Mouse (Mus musculus): Measurements from ENCODE around the gene Haus6.
"Not testable (repeated sequence)": the region's sequence is repeated elsewhere in the genome, so short reads cannot be mapped to it uniquely, and the experiment has no call there.

Haus6 gene

DNA sequence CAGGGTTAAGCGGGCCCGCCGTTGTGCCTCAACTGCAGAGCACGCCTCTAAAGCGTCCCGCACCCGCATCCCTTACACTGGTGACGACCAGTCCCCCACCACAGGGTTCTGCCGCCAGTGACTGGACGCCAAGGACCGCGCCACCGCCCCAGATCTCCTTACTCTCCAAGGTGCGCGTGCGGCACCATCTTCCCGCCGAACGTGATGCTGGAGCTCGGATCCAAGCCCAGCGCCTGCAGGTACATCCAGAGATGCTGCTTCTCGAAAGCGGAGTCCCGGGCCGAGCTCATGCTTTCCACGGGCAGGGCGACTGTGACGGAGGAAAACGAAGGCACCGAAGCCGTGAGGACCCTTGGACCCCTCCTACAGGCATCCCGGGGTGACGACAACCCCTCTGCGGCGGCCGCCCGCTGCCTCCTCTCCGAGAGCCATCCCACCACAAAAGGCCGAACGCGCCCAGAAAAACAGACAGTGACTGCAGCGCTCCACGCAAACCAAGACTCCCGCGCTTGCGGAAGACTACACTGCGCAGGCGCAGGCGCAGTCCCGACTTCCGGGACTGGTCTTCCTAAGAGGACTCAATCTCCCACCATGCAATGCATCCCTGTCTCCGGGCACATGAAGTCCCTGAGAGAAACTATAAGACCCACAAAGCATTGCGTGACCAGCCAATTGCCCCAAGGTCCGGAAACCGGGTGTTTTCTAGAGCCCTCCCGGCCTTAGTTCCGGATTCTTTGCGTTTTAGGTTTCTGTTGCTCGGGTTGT lies at the start of gene Haus6:
Gene Haus6, minus strand, starts transcription at position 532 of the 765 bp plus-strand sequence.
- DNase-seq (ENCODE audit: low read depth in 1 of 2, low spot score in 2 of 2): peak; percentile 78 to 84

GRCm38 (mm10) chr4:86657176-86657575 lies 45.3 kb upstream of the Haus6 start:
- DNase-seq (ENCODE audit: low read depth in 1 of 2, low spot score in 2 of 2): no peak

GRCm38 (mm10) chr4:86656410-86656809 lies 44.6 kb upstream of the Haus6 start:
- not testable (repeated sequence) for DNase-seq (ENCODE audit: low read depth in 1 of 2, low spot score in 2 of 2)

DNA sequence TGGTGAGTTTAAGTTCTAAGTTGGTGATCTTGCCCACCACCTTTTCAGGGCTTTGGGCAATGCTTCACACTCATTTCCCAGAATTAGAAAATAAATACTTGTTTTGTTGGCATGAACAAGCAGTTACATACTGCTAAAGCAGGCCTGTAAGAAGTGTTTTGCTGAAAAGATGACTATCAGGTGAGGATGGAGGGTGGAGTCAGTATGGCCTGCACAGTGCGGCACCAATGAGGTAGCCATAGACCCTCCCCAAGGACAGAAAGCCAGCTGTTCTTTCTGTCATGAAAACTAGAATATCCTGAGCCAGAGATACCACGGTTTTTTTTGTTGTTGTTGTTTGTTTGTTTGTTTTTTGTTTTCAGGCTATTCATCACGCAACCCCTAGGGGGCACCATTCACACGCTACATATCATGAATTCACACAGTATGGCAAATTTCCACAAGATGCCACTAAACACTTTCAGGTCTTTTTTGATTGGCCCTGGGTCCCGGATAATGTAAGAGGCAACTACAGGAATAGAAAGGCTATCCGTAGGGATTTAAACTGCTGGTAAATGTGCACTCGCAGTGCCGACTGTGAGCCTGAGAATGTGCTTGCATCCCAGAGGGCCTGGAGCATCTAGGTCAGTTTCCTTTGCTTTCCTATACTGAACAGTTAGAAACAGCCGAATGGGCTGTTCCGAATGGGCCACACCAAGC lies 40.0 kb upstream of the Haus6 start:
- no peak for DNase-seq (ENCODE audit: low read depth in 1 of 2, low spot score in 2 of 2)

- DNase-seq (ENCODE audit: low read depth in 1 of 2, low spot score in 2 of 2): not testable (repeated sequence)
These were observed 36.5 kb upstream of the Haus6 start for GRCm38 (mm10) chr4:86648394-86648793.

DNA sequence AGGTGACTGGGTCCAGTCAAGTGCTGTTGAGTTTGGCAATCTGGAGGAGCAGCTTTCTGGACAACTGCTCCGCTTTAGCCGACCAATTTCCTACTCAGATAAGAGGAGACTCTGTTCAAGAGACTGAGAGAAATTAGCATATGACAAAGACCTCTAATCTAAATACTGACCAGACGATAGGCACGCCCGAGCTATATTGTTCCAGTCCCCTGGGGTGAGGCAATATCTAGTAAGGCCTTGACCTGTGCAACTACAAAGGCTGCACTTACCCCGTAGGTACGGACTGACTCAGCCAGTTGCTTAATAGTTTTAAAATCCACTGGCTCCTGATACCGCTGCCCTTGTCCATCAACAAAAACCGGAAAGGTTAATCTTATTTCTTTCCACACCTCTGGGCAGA lies 25.7 kb upstream of the Haus6 start:
- not testable (repeated sequence) for DNase-seq (ENCODE audit: low read depth in 1 of 2, low spot score in 2 of 2)

- not testable (repeated sequence) for DNase-seq (ENCODE audit: low read depth in 1 of 2, low spot score in 2 of 2)
These were observed 23.0 kb upstream of the Haus6 start for GRCm38 (mm10) chr4:86634873-86635272.

- not testable (repeated sequence) for DNase-seq (ENCODE audit: low read depth in 1 of 2, low spot score in 2 of 2)
These were observed 22.5 kb upstream of the Haus6 start for GRCm38 (mm10) chr4:86634312-86634711.

GRCm38 (mm10) chr4:86632556-86632955 lies 20.7 kb upstream of the Haus6 start:
- not testable (repeated sequence) for DNase-seq (ENCODE audit: low read depth in 1 of 2, low spot score in 2 of 2)

DNA sequence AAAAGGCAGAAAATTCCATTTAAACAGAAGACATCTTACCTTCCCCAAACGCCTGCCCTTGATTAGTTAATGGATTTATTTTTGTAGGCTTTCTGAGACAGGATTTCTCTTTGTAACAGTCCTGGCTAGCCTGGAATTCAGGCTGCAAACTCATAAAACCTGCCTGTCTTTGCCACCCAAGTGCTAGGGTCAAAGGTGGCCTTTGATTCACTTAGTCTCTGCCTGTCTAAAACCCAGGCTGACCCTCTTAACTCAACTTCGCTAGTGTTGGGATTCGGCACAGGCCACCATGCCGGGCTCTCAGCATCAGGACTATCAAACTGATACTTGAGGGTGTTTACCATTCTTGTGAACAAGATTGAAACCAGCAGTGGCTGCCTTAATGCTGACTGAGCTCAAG lies 20.0 kb upstream of the Haus6 start:
- DNase-seq (ENCODE audit: low read depth in 1 of 2, low spot score in 2 of 2): no peak

DNA sequence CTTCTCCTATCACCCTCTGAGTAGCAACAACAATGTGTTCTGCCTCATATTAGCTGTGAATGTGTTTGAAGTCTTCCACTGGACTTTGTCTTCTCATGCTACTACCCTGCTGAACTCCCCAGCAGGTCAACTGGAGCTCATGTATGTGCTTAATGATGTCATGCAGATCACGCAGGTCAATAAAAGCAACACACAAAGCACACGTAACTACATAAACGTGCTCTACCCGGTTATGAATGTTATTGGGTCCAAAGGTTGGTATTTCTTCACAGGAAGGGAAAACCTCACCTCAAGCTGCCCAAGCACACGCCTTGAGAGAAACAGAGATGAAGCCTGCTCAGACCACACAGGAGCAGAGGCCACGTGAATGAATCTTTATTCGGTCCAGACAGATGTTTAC lies 14.6 kb upstream of the Haus6 start:
- DNase-seq (ENCODE audit: low read depth in 1 of 2, low spot score in 2 of 2): not testable (repeated sequence)

DNA sequence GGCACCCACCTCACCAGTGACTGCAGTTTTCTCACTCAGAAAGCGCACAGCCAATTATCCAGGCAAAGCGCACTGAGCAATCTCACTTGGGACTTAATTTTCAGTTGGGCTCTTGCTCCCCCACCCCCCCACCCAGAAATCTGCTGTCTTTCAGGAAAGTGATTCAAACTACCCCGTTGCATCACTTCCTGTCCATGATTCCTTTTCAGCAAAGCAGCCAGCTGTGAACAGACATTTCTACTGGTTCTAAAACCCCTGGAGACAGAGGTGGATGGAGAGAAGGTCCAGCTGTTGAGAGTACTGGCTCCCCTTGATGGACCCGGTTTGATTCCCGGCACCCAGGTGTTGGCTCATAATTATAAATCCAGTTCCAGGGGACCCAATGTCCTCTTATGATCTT lies 13.6 kb upstream of the Haus6 start:
- no peak for DNase-seq (ENCODE audit: low read depth in 1 of 2, low spot score in 2 of 2)

DNA sequence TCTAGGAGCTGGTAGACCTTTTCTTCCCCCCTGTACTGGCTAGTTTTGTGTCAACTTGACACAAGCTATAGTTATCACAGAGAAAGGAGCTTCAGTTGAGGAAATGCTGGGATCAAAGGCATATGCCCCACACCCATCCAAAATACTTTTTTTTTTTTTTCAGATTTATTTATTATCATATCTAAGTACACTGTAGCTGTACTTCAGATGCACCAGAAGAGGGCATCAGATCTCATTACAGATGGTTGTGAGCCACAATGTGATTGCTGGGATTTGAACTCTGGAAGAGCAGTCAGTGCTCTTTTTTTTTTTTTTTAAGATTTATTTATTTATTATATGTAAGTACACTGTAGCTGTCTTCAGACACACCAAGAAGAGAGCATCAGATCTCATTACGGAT lies 10.7 kb upstream of the Haus6 start:
- DNase-seq (ENCODE audit: low read depth in 1 of 2, low spot score in 2 of 2): not testable (repeated sequence)

GRCm38 (mm10) chr4:86622116-86622515 lies 10.3 kb upstream of the Haus6 start:
- no peak for DNase-seq (ENCODE audit: low read depth in 1 of 2, low spot score in 2 of 2)

- no peak for DNase-seq (ENCODE audit: low read depth in 1 of 2, low spot score in 2 of 2)
These were observed 8.7 kb upstream of the Haus6 start for GRCm38 (mm10) chr4:86620506-86620905.

DNA sequence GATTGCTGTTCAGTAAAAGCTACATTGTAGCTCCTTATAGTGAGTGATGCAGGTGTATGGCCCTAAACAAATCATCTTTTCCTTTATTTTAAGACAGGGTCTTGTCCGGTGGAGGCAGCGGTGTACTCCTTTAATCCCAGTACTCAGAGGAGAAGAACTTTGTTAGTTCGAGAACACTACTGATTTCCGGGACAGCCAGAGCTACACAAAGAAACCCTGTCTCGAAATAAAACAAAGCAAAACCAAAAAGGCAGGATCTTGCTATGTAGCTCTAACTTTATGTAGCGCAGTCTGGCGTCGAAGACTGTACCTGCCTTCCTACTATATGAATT lies 400 bp upstream of the Haus6 start:
- DNase-seq (ENCODE audit: low read depth in 1 of 2, low spot score in 2 of 2): no peak

GRCm38 (mm10) chr4:86591304-86591703 lies 20.6 kb downstream of the Haus6 start:
- DNase-seq (ENCODE audit: low read depth in 1 of 2, low spot score in 2 of 2): no peak

DNA sequence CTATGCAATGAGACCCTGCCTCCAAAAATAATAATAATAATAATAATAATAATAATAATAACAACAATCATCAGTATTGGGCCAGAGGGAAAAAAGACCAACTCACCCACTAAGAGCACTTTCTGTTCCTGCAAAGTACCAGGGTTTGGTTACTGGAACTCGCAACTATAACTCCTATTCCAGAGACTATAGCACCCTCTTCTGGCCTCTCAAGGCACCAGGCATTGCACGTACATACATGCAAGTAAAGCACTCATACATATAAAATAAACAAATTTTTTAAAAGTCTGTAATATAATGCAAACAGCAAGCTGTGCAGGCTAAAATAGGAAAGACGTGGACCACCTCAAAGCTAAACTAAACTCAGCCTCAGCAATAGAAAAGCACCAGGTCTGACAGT lies 23.6 kb downstream of the Haus6 start:
- no peak for DNase-seq (ENCODE audit: low read depth in 1 of 2, low spot score in 2 of 2)

DNA sequence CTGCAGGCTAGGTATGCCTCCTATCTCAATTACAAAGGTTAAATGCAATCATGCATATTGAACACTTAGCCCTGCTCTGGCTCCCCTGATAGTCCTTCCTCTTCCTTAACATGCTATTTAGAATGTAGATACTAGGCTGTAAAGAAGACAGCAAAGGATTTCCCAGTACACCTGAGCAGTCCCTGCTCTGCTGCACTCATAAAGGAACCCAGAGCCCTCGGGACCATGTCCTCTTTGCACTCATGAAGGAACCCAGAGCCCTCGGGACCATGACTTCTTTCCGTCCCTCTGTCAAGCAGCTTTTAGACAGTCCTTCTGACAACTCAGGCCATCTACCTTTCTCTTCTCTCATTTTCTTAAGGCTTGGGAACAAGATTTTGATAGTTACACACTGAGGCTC lies 31.3 kb downstream of the Haus6 start:
- no peak for DNase-seq (ENCODE audit: low read depth in 1 of 2, low spot score in 2 of 2)

- peak; percentile 8 to 9 for DNase-seq (ENCODE audit: low read depth in 1 of 2, low spot score in 2 of 2)
These were observed 31.8 kb downstream of the Haus6 start for GRCm38 (mm10) chr4:86580056-86580455.

DNA sequence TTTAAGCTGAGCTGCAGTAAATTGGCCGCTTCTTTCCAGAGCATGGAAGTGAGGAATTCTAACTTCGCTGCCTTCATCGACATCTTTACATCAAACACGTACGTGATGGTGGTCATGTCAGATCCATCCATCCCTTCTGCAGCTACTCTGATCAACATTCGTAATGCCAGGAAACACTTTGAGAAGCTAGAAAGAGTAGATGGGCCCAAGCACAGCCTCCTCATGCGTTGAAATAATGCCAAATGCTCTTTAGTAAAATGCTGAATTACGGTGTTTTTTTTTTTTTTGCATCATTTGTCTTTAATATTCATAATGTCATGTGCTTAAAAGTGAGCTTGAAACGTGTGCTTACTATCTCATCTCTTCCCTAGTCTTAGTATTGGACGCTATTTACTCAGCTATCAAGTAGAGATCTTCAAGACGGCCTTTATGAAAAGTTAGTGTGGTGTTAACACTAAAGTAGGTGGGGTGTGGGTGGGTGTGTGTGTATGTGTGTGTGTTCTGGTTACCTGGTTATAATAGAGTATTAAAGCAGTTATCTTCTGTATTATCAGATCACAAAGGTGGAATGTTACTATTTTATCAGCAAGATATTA lies 35.1 kb downstream of the Haus6 start:
- no peak for DNase-seq (ENCODE audit: low read depth in 1 of 2, low spot score in 2 of 2)

- no peak for DNase-seq (ENCODE audit: low read depth in 1 of 2, low spot score in 2 of 2)
These were observed 35.7 kb downstream of the Haus6 start for GRCm38 (mm10) chr4:86576120-86576541.
